Mouse (Mus musculus) hindbrain, embryonic 16.5 days (tissue): ENCODE results near the gene Dock3. TPM values are rescaled to one million over a fixed set of nuclear protein-coding genes. Genes with fewer than 3 reads are reported as not detected.

ENCODE experiments used
- ATAC-seq: fragments of 200-750 bp; cut with Nextera tagmentation; 2 replicates; pipeline ENCODE4 v1.8.0; 2017; ENCODE audit warnings: moderate TSS enrichment, moderate library complexity
- H3K27ac ChIP-seq: fragments of 300-500 bp; sonication (generic); 2 replicates; pipeline ENCODE4 v1.5.1; 2014; ENCODE audit warnings: low read depth, mild to moderate bottlenecking, control low read depth, low read length, moderate library complexity
- H3K27me3 ChIP-seq: fragments of 300-500 bp; sonication (generic); replicated peaks from 2 replicates; pipeline ENCODE4 v1.6.1; 2014; ENCODE audit warnings: low read length; ENCODE audit not compliant: control insufficient read depth, insufficient read depth
- H3K36me3 ChIP-seq: fragments of 300-500 bp; sonication (generic); 2 replicates; pipeline ENCODE4 v1.6.1; 2014; ENCODE audit warnings: mild to moderate bottlenecking, low read length, moderate library complexity, mixed read lengths; ENCODE audit not compliant: control insufficient read depth, insufficient read depth
- H3K4me1 ChIP-seq: fragments of 300-500 bp; sonication (generic); 2 replicates; pipeline ENCODE4 v1.6.1; 2014; ENCODE audit warnings: low read depth, low read length; ENCODE audit not compliant: control insufficient read depth, insufficient read depth
- H3K4me2 ChIP-seq: fragments of 300-500 bp; sonication (generic); 2 replicates; pipeline ENCODE4 v1.6.1; 2014; ENCODE audit warnings: mild to moderate bottlenecking, low read length, control low read depth, moderate library complexity
- H3K4me3 ChIP-seq: fragments of 300-500 bp; sonication (generic); 2 replicates; pipeline ENCODE4 v1.5.1; 2014; ENCODE audit warnings: mild to moderate bottlenecking, low read length, control low read depth, moderate library complexity
- H3K9ac ChIP-seq: fragments of 300-500 bp; sonication (generic); 2 replicates; pipeline ENCODE4 v1.6.1; 2014; ENCODE audit warnings: low read depth, mild to moderate bottlenecking, control low read depth, low read length, moderate library complexity
- H3K9me3 ChIP-seq: fragments of 300-500 bp; sonication (generic); 2 replicates; pipeline ENCODE4 v1.6.1; 2014; ENCODE audit warnings: mild to moderate bottlenecking, low read length, moderate library complexity; ENCODE audit not compliant: control insufficient read depth
- WGBS: fragments of 180-500 bp; shearing (Covaris S2); extraction: QIAGEN DNeasy Blood & Tissue Kit; methylation state at CpG from one replicate; pipeline ENCODE4 v1.1.7; 2014; 5-methylcytosine and 5-hydroxymethylcytosine counted together
- polyA plus RNA-seq: library from polyadenylated mRNA; unstranded; fragments of >200 nt; fragmentation: Nextera tagmentation; extraction: Ambion mirVana; gene quantifications from 2 replicates; pipeline ENCODE4 v1.2.1, GENCODE M21; 2015

The Dock3 gene
- polyA plus RNA-seq, 1 experiment from 2014 or later = 14.4 TPM

GRCm38 (mm10) chr9:106908174-106908573 lies 323.5 kb downstream of the Dock3 start:
- H3K36me3 ChIP-seq = peaks cover 24% of the 10 kb centered on the region

DNA sequence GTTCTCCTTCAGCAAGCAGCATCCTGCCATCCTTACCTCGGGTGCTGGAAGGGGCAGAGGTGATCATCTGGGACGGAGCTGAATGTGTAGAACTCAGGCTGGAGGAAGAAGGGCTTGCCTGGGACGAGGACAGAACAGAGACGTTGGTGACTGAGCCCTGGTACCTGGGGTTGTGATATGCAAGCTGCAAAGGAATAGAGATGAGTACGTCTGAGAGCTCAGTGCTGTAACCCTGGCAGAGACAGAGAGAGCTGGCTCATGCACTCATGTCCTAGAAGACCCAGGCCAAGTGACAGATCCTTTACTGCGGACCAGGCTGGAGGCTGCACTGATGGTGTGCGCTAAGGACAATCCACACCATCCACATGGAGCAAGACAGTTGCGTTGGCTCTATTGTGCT lies 325.1 kb downstream of the Dock3 start:
- H3K36me3 ChIP-seq = peaks cover 23% of the 10 kb centered on the region
- no peak overlapping the region for H3K27ac ChIP-seq
- H3K9ac ChIP-seq = no peak overlapping the region
- no peaks in the 10 kb centered on the region for H3K9me3 ChIP-seq
- no peak overlapping the region for H3K4me2 ChIP-seq
- H3K4me3 ChIP-seq = no peak overlapping the region
- ATAC-seq = no peak
- H3K4me1 ChIP-seq = no peaks in the 10 kb centered on the region
- WGBS = 86% methylated on average over 8 of the region's 8 CpGs
- H3K27me3 ChIP-seq = no peaks in the 10 kb centered on the region

More at GRCm38 (mm10) chr9:106908174-106908573, 323.5 kb downstream of the Dock3 start:
- Histone ChIP-seq H3K4me2 (no peak overlapping the region), H3K27ac (no peak overlapping the region), H3K4me1 (no peaks in the 10 kb centered on the region), H3K4me3 (no peak overlapping the region), H3K9me3 (no peaks in the 10 kb centered on the region), H3K27me3 (no peaks in the 10 kb centered on the region), H3K9ac (no peak overlapping the region)
- no peak for ATAC-seq
- 88% methylated on average over 3 of the region's 3 CpGs for WGBS

DNA sequence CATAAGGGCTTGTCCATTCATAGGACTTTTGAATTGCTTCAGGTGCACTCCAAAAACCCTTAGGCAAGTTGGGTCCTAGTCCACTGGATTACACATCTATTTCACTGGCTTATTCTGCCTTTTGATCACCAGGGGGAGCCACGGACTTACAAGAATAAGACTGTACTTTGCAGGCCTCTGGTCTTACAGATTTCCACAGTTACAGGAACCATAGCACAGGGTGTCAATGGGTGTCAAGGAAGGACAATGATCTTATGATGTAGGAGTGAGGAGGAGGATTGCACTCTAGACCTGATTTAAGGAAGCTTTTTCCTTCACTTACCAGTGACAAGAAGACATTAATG lies 327.9 kb downstream of the Dock3 start:
- 4% methylated on average over 1 of the region's 1 CpGs for WGBS
- Histone ChIP-seq H3K4me1 (no peaks in the 10 kb centered on the region), H3K4me2 (no peak overlapping the region), H3K27ac (no peak overlapping the region), H3K9me3 (no peaks in the 10 kb centered on the region), H3K36me3 (peaks cover 26% of the 10 kb centered on the region), H3K9ac (no peak overlapping the region), H3K27me3 (no peaks in the 10 kb centered on the region), H3K4me3 (no peak overlapping the region)
- peak; percentile 30; the same call in 1 of the 2 replicates for ATAC-seq

GRCm38 (mm10) chr9:106903099-106903790 lies 328.5 kb downstream of the Dock3 start:
- Histone ChIP-seq H3K27me3 (no peaks in the 10 kb centered on the region), H3K36me3 (peaks cover 26% of the 10 kb centered on the region), H3K4me3 (no peak overlapping the region), H3K4me1 (no peaks in the 10 kb centered on the region), H3K27ac (no peak overlapping the region), H3K9ac (no peak overlapping the region), H3K9me3 (no peaks in the 10 kb centered on the region), H3K4me2 (no peak overlapping the region)
- WGBS = 80% methylated on average over 4 of the region's 4 CpGs
- ATAC-seq = peak; percentile 27; the same call in 1 of the 2 replicates

- no peak overlapping the region for H3K4me3 ChIP-seq
These were observed 330.1 kb downstream of the Dock3 start for GRCm38 (mm10) chr9:106901596-106901995.

GRCm38 (mm10) chr9:106898901-106899300 lies 332.8 kb downstream of the Dock3 start:
- Histone ChIP-seq H3K36me3 (peaks cover 27% of the 10 kb centered on the region), H3K9ac (no peak overlapping the region), H3K27ac (no peak overlapping the region), H3K4me1 (no peaks in the 10 kb centered on the region), H3K27me3 (no peaks in the 10 kb centered on the region), H3K4me3 (no peak overlapping the region), H3K9me3 (no peaks in the 10 kb centered on the region), H3K4me2 (no peak overlapping the region)
- ATAC-seq = no peak
- 82% methylated on average over 1 of the region's 1 CpGs for WGBS

More at GRCm38 (mm10) chr9:106901596-106901995, 330.1 kb downstream of the Dock3 start:
- H3K27ac ChIP-seq = no peak overlapping the region
- no peaks in the 10 kb centered on the region for H3K9me3 ChIP-seq
- 98% methylated on average over 7 of the region's 7 CpGs for WGBS
- H3K27me3 ChIP-seq = no peaks in the 10 kb centered on the region
- ATAC-seq = no peak
- no peak overlapping the region for H3K4me2 ChIP-seq
- H3K36me3 ChIP-seq = peaks cover 30% of the 10 kb centered on the region
- no peak overlapping the region for H3K9ac ChIP-seq
- no peaks in the 10 kb centered on the region for H3K4me1 ChIP-seq

DNA sequence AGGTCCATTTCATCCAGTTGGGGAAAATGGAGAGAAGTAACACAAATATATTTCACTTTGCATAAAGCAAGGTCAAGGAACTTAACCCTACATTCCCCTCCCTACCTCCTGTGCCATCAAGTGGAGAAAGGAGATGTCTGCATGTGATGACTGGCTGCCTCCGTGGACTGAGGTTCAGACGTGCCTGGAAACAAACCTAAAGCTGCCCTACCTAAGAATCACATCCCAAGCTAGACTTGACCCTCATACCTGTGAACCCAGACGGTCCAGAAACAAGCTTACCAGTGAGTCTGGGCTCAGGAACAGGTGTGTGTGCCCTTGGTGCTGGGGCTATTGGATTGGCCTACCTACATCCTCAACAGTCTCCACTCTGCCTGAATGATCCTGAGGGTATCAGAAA lies 338.4 kb downstream of the Dock3 start:
- Histone ChIP-seq H3K4me3 (no peak overlapping the region), H3K9ac (no peak overlapping the region), H3K36me3 (peaks cover 23% of the 10 kb centered on the region), H3K27ac (no peak overlapping the region), H3K4me2 (peak overlapping the region; percentile 3; the same call in 1 of the 2 replicates), H3K4me1 (peaks cover 16% of the 10 kb centered on the region), H3K27me3 (no peaks in the 10 kb centered on the region), H3K9me3 (no peaks in the 10 kb centered on the region)
- WGBS = 58% methylated on average over 3 of the region's 3 CpGs
- no peak for ATAC-seq

GRCm38 (mm10) chr9:106892552-106892875 lies 339.2 kb downstream of the Dock3 start:
- Histone ChIP-seq H3K27ac (peak overlapping the region; percentile 82), H3K4me2 (peak overlapping the region; percentile 73), H3K4me3 (peak overlapping the region; percentile 69), H3K9ac (peak overlapping the region; percentile 68), H3K27me3 (no peaks in the 10 kb centered on the region), H3K36me3 (peaks cover 28% of the 10 kb centered on the region), H3K9me3 (no peaks in the 10 kb centered on the region), H3K4me1 (peaks cover 18% of the 10 kb centered on the region)
- under 1% methylated on average over 9 of the region's 9 CpGs for WGBS
- no peak for ATAC-seq

DNA sequence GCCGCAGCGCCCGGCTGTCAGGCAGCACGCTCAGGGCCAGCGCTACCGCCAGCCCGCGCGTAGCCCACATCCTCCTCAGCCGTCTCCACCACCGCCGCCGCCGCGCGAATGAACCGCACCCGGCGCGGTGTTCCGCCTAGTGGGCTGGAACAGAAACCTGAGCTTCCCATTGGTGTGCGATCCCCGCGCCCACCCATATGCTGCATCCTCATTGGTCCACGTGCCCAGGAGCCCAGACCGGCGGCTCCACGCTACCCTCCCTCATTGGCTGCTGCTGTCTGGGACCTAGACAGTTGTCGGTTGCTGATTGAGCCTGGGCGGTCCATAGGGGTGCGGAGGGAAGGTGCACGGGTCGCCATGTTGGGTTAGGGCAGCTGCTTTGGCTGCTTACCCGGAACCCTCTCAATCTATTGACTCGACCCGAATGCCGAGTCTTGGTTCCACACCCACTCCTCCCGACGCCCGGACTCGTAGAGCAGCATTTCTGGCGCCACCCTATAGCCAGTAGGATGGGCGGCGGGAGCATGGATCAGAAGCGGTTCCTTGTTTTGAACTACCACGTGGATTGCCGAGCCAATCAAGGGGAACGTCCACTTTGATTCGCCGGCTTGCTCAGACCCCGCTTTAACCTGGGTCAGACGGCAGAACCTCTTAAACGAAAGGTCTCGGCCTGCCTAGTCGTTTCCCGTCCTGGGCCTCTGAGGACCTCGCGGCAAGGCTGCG lies 339.7 kb downstream of the Dock3 start, which contains the start of gene Manf:
Manf (minus strand) TSS at position 151 of the 723 bp plus-strand sequence.
- peak; percentile 99 for ATAC-seq
- under 1% methylated on average over 59 of the region's 59 CpGs for WGBS
- peak within 1 kb of the TSS; percentile 85 for H3K27ac ChIP-seq
- H3K4me3 ChIP-seq = peak within 1 kb of the TSS; percentile 69
- H3K27me3 ChIP-seq = no peaks in the 10 kb centered on the region
- H3K9me3 ChIP-seq = no peaks in the 10 kb centered on the region
- peak within 1 kb of the TSS; percentile 83 for H3K9ac ChIP-seq
- peak within 1 kb of the TSS; percentile 77 for H3K4me2 ChIP-seq
- H3K4me1 ChIP-seq = peaks cover 20% of the 10 kb centered on the region
- H3K36me3 ChIP-seq = peaks cover 27% of the 10 kb centered on the region
